Mouse (Mus musculus): ENCODE results near the gene Krtap19-4.

GRCm38 (mm10) chr16:88847363-88847762, 37.5 kb downstream of the Krtap19-4 start:
- TF ChIP-seq POLR2A (IDR thresholded peaks at IDR 0.05; ENCODE audit: low read depth, low read length) (no peak), CTCF (IDR thresholded peaks at IDR 0.05; ENCODE audit: extremely low read depth, insufficient read depth, insufficient read length, insufficient replicate concordance) (no peak)

Data from spleen, adult 2 months (tissue).